Mouse (Mus musculus): Measurements from ENCODE around the gene Lyrm1. TPM values are rescaled to one million over a fixed set of nuclear protein-coding genes. Genes with fewer than 3 reads are reported as not detected.
A peak's percentile ranks its signal among the peaks of the same experiment; 100 is the strongest.

The Lyrm1 gene
- polyA plus RNA-seq, 1 experiment from 2014 or later: 4.5 TPM

GRCm38 (mm10) chr7:119854362-119854761, 41.3 kb upstream of the Lyrm1 start:
- H3K36me3 ChIP-seq (replicated peaks; ENCODE audit: insufficient read depth, low read length): peaks cover 21% of the 10 kb centered on the region
- TF ChIP-seq CTCF (IDR thresholded peaks at IDR 0.05; ENCODE audit: low read depth) (no peak), EP300 (IDR thresholded peaks at IDR 0.05; ENCODE audit: low read depth) (no peak)
- no peak overlapping the region for H3K9ac ChIP-seq (replicated peaks)
- H3K27ac ChIP-seq (ENCODE audit: low read depth): no peak overlapping the region
- 65% methylated on average over 2 of the region's 2 CpGs for WGBS (ENCODE audit: insufficient replicate concordance)
- DNase-seq (no peak), ATAC-seq (no peak)
- H3K4me1 ChIP-seq (ENCODE audit: insufficient read depth): no peaks in the 10 kb centered on the region
- H3K27me3 ChIP-seq (ENCODE audit: insufficient read depth, low read length): no peaks in the 10 kb centered on the region
- no peak overlapping the region for H3K4me3 ChIP-seq (ENCODE audit: low read depth, low read length)
- H3K9me3 ChIP-seq (ENCODE audit: low read length): no peaks in the 10 kb centered on the region
- no peak overlapping the region for H3K4me2 ChIP-seq (ENCODE audit: low read depth, low read length)

GRCm38 (mm10) chr7:119855031-119855430, 40.6 kb upstream of the Lyrm1 start:
- Histone ChIP-seq H3K9me3 (ENCODE audit: low read length) (no peaks in the 10 kb centered on the region), H3K27me3 (ENCODE audit: insufficient read depth, low read length) (no peaks in the 10 kb centered on the region), H3K4me3 (ENCODE audit: low read depth, low read length) (no peak overlapping the region), H3K27ac (ENCODE audit: low read depth) (no peak overlapping the region), H3K36me3 (replicated peaks; ENCODE audit: insufficient read depth, low read length) (peaks cover 23% of the 10 kb centered on the region), H3K4me1 (ENCODE audit: insufficient read depth) (no peaks in the 10 kb centered on the region), H3K9ac (replicated peaks) (no peak overlapping the region), H3K4me2 (ENCODE audit: low read depth, low read length) (no peak overlapping the region)
- TF ChIP-seq CTCF (IDR thresholded peaks at IDR 0.05; ENCODE audit: low read depth): no peak
- no peak for TF ChIP-seq EP300 (IDR thresholded peaks at IDR 0.05; ENCODE audit: low read depth)
- no peak for DNase-seq
- ATAC-seq: no peak

DNA sequence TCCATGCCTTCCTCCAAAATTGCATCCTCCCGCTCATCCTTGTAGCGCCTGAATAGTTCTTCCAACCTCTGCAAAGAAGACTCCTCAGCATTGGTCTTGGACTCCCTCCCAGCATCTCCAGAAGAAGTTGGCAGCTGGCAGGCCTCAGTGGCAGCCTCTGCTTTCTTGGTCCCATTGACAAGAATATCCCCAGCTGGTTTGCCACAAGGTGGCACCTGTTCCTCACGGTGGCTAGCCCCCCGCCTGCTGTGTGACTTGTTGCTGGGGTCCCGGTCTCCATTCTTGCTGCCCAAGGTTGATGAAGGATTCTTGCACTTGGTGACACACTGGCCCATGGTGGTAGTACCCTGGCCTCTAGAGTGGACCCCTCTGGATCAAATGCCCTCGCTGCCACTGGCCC, 36.2 kb upstream of the Lyrm1 start:
- TF ChIP-seq EP300 (IDR thresholded peaks at IDR 0.05; ENCODE audit: low read depth) (no peak), CTCF (IDR thresholded peaks at IDR 0.05; ENCODE audit: low read depth) (peak; percentile 45)
- no peak overlapping the region for H3K4me2 ChIP-seq (ENCODE audit: low read depth, low read length)
- peaks cover 15% of the 10 kb centered on the region for H3K4me1 ChIP-seq (ENCODE audit: insufficient read depth)
- H3K4me3 ChIP-seq (ENCODE audit: low read depth, low read length): no peak overlapping the region
- ATAC-seq (no peak), DNase-seq (no peak)
- H3K9me3 ChIP-seq (ENCODE audit: low read length): no peaks in the 10 kb centered on the region
- H3K27ac ChIP-seq (ENCODE audit: low read depth): no peak overlapping the region
- H3K9ac ChIP-seq (replicated peaks): no peak overlapping the region
- no peaks in the 10 kb centered on the region for H3K27me3 ChIP-seq (ENCODE audit: insufficient read depth, low read length)
- 72% methylated on average over 6 of the region's 6 CpGs for WGBS (ENCODE audit: insufficient replicate concordance)
- H3K36me3 ChIP-seq (replicated peaks; ENCODE audit: insufficient read depth, low read length): peaks cover 18% of the 10 kb centered on the region

DNA sequence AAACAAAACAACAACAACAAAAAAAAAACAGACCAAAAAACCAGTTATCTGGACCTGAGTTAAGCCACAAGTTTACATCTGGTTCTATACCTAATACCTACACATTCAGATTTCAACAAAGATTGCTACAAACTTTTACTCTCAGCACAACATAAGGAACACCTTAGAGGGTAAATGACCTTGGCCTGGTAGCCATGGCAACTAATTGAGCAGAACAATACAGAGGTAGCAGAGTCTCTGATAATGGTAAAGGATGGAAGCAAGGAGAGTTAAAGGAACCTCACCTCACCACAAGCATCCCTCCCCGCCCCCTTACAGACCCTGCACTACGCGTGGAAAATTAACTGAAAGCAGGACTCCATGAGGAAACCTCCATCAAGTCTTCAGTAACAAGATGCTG, 35.5 kb upstream of the Lyrm1 start:
- no peak for TF ChIP-seq CTCF (IDR thresholded peaks at IDR 0.05; ENCODE audit: low read depth)
- TF ChIP-seq EP300 (IDR thresholded peaks at IDR 0.05; ENCODE audit: low read depth): no peak
- ATAC-seq (no peak), DNase-seq (no peak)
- no peaks in the 10 kb centered on the region for H3K9me3 ChIP-seq (ENCODE audit: low read length)
- H3K4me2 ChIP-seq (ENCODE audit: low read depth, low read length): no peak overlapping the region
- WGBS (ENCODE audit: insufficient replicate concordance): 95% methylated on average over 3 of the region's 3 CpGs
- no peak overlapping the region for H3K27ac ChIP-seq (ENCODE audit: low read depth)
- H3K4me3 ChIP-seq (ENCODE audit: low read depth, low read length): no peak overlapping the region
- H3K4me1 ChIP-seq (ENCODE audit: insufficient read depth): peaks cover 19% of the 10 kb centered on the region
- H3K27me3 ChIP-seq (ENCODE audit: insufficient read depth, low read length): no peaks in the 10 kb centered on the region
- no peak overlapping the region for H3K9ac ChIP-seq (replicated peaks)
- peaks cover 18% of the 10 kb centered on the region for H3K36me3 ChIP-seq (replicated peaks; ENCODE audit: insufficient read depth, low read length)

- ATAC-seq: no peak
- TF ChIP-seq EP300 (IDR thresholded peaks at IDR 0.05; ENCODE audit: low read depth): no peak
- TF ChIP-seq CTCF (IDR thresholded peaks at IDR 0.05; ENCODE audit: low read depth): no peak
- peaks cover 19% of the 10 kb centered on the region for H3K4me1 ChIP-seq (ENCODE audit: insufficient read depth)
- no peak overlapping the region for H3K4me3 ChIP-seq (ENCODE audit: low read depth, low read length)
- no peaks in the 10 kb centered on the region for H3K9me3 ChIP-seq (ENCODE audit: low read length)
- H3K36me3 ChIP-seq (replicated peaks; ENCODE audit: insufficient read depth, low read length): peaks cover 18% of the 10 kb centered on the region
- H3K27ac ChIP-seq (ENCODE audit: low read depth): no peak overlapping the region
- WGBS (ENCODE audit: insufficient replicate concordance): 73% methylated on average over 2 of the region's 2 CpGs
- H3K27me3 ChIP-seq (ENCODE audit: insufficient read depth, low read length): no peaks in the 10 kb centered on the region
- no peak for DNase-seq
- no peak overlapping the region for H3K4me2 ChIP-seq (ENCODE audit: low read depth, low read length)
- no peak overlapping the region for H3K9ac ChIP-seq (replicated peaks)
Measured at GRCm38 (mm10) chr7:119860554-119860953, 35.1 kb upstream of the Lyrm1 start.

GRCm38 (mm10) chr7:119860971-119861334, 34.7 kb upstream of the Lyrm1 start:
- no peak overlapping the region for H3K4me2 ChIP-seq (ENCODE audit: low read depth, low read length)
- no peak overlapping the region for H3K9ac ChIP-seq (replicated peaks)
- no peaks in the 10 kb centered on the region for H3K9me3 ChIP-seq (ENCODE audit: low read length)
- ATAC-seq: no peak
- H3K4me3 ChIP-seq (ENCODE audit: low read depth, low read length): no peak overlapping the region
- H3K27me3 ChIP-seq (ENCODE audit: insufficient read depth, low read length): no peaks in the 10 kb centered on the region
- TF ChIP-seq EP300 (IDR thresholded peaks at IDR 0.05; ENCODE audit: low read depth) (no peak), CTCF (IDR thresholded peaks at IDR 0.05; ENCODE audit: low read depth) (no peak)
- DNase-seq: no peak
- H3K4me1 ChIP-seq (ENCODE audit: insufficient read depth): peaks cover 23% of the 10 kb centered on the region
- peaks cover 18% of the 10 kb centered on the region for H3K36me3 ChIP-seq (replicated peaks; ENCODE audit: insufficient read depth, low read length)
- peak overlapping the region; percentile 59; the same call in 1 of the 2 replicates for H3K27ac ChIP-seq (ENCODE audit: low read depth)
